Mouse (Mus musculus): Measurements from ENCODE around the gene Rslcan18. TPM values are rescaled to one million over a fixed set of nuclear protein-coding genes. Genes with fewer than 3 reads are reported as not detected.
"Not testable (repeated sequence)": the region's sequence is repeated elsewhere in the genome, so short reads cannot be mapped to it uniquely, and the experiment has no call there.

Gene Rslcan18
- 0.06 and 0.11 TPM in 2 replicates for polyA plus RNA-seq (2012; rRNA removed)

GRCm38 (mm10) chr13:67116163-67116562 lies at the start of gene Rslcan18:
Rslcan18 (minus strand) TSS chr13:67116263.
- not testable (repeated sequence) for H3K36me3 ChIP-seq (ENCODE audit: control insufficient read depth, insufficient read depth, low read length)

DNA sequence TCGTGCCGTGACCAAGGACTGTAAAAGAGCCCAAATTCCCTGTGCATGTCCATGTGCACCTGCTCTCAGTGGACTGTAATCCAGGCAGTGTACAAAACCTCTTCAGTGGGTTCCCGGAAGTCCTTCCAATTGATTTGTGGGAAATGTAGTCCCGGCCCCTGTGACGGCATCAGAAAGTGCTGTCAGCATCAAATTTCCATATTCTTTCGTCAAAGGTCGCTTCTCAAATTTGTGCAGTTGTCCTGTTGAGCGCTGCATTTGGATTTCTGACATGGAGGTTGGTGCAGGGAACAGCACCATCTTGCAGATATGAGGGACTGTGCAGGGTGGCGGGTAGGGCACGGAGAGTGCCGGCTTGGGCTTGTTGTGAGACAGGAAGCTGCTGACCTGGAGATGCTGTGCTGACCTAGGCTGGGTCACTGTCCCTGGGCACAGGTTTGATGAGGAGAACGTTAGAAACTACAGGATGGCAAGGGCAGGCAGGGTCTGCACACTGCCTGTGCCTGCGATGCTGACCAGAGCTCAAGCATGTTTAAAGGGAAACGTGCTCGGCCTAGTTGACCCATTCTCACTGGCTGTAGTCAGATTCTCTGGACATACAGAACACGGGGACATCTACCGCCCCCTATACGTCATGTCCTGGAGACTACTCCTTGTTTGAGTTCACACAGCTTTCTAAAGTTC lies 12.1 kb upstream of the Rslcan18 start:
- Histone ChIP-seq H3K36me3 (ENCODE audit: control insufficient read depth, insufficient read depth, low read length) (no peaks in the 10 kb centered on the region), H3K4me3 (ENCODE audit: control insufficient read depth, low read depth, low read length) (peak overlapping the region; percentile 96), H3K27ac (ENCODE audit: control insufficient read depth, insufficient read depth, low read depth, low read length) (peak overlapping the region; percentile 75), H3K4me1 (ENCODE audit: control insufficient read depth, insufficient read depth, low read length) (peaks cover 6% of the 10 kb centered on the region), H3K27me3 (ENCODE audit: control insufficient read depth, insufficient read depth, low read length) (no peaks in the 10 kb centered on the region)
- TF ChIP-seq CTCF (IDR thresholded peaks at IDR 0.05; ENCODE audit: control insufficient read depth, insufficient read depth, insufficient replicate concordance, low read depth, low read length) (no peak), POLR2A (IDR thresholded peaks at IDR 0.05; ENCODE audit: control insufficient read depth, low read depth, low read length) (no peak)

More at GRCm38 (mm10) chr13:67116163-67116562, at the start of gene Rslcan18:
- H3K4me3 ChIP-seq (ENCODE audit: control insufficient read depth, low read depth, low read length); H3K27me3 ChIP-seq (ENCODE audit: control insufficient read depth, insufficient read depth, low read length); H3K4me1 ChIP-seq (ENCODE audit: control insufficient read depth, insufficient read depth, low read length); H3K27ac ChIP-seq (ENCODE audit: control insufficient read depth, insufficient read depth, low read depth, low read length): not testable (repeated sequence)

GRCm38 (mm10) chr13:67127507-67127906 lies 11.4 kb upstream of the Rslcan18 start:
- not testable (repeated sequence) for H3K4me1 ChIP-seq (ENCODE audit: control insufficient read depth, insufficient read depth, low read length); H3K27ac ChIP-seq (ENCODE audit: control insufficient read depth, insufficient read depth, low read depth, low read length); H3K27me3 ChIP-seq (ENCODE audit: control insufficient read depth, insufficient read depth, low read length); H3K36me3 ChIP-seq (ENCODE audit: control insufficient read depth, insufficient read depth, low read length)
- H3K4me3 ChIP-seq (ENCODE audit: control insufficient read depth, low read depth, low read length): 0 out of 2 replicates have a peak overlapping the region, but pooled peaks have one; percentile 6

- no peak for TF ChIP-seq POLR2A (IDR thresholded peaks at IDR 0.05; ENCODE audit: control insufficient read depth, low read depth, low read length)
- no peak for TF ChIP-seq CTCF (IDR thresholded peaks at IDR 0.05; ENCODE audit: control insufficient read depth, insufficient read depth, insufficient replicate concordance, low read depth, low read length)
- Histone ChIP-seq H3K36me3 (ENCODE audit: control insufficient read depth, insufficient read depth, low read length) (no peaks in the 10 kb centered on the region), H3K4me3 (ENCODE audit: control insufficient read depth, low read depth, low read length) (peak overlapping the region; percentile 4; the same call in 1 of the 2 replicates), H3K27me3 (ENCODE audit: control insufficient read depth, insufficient read depth, low read length) (no peaks in the 10 kb centered on the region), H3K27ac (ENCODE audit: control insufficient read depth, insufficient read depth, low read depth, low read length) (no peak overlapping the region), H3K4me1 (ENCODE audit: control insufficient read depth, insufficient read depth, low read length) (peaks cover 6% of the 10 kb centered on the region)
These were observed 8.4 kb upstream of the Rslcan18 start for GRCm38 (mm10) chr13:67124460-67124859.

DNA sequence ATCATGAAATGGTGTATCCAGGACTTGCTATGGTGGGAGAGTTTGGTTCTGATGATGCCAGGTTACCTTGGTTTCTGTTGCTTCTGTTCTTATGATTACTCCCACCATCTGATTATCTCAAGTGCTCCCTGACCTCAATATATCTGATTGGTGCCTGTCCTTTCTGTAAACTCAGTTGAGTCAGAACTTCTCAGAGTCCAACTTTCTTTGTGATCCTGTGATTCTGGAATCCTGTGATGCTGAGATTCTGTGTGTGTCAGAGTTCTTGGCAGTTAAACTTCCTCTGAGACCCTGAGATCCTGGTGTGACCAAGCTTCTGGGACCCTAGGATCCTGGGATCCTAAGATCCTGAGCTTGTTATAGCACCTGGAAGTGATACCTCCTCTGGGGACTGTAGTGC lies 5.3 kb upstream of the Rslcan18 start, which contains the start of gene Zfp759:
Zfp759 (plus strand) TSS at position 301 of the 400 bp plus-strand sequence.
- H3K4me1 ChIP-seq (ENCODE audit: control insufficient read depth, insufficient read depth, low read length); H3K36me3 ChIP-seq (ENCODE audit: control insufficient read depth, insufficient read depth, low read length); H3K27me3 ChIP-seq (ENCODE audit: control insufficient read depth, insufficient read depth, low read length); H3K27ac ChIP-seq (ENCODE audit: control insufficient read depth, insufficient read depth, low read depth, low read length): not testable (repeated sequence)
- peak within 1 kb of the TSS; percentile 27 for H3K4me3 ChIP-seq (ENCODE audit: control insufficient read depth, low read depth, low read length)

GRCm38 (mm10) chr13:67113287-67113686 lies 2.8 kb downstream of the Rslcan18 start:
- Histone ChIP-seq H3K27ac (ENCODE audit: control insufficient read depth, insufficient read depth, low read depth, low read length) (no peak overlapping the region), H3K27me3 (ENCODE audit: control insufficient read depth, insufficient read depth, low read length) (no peaks in the 10 kb centered on the region), H3K36me3 (ENCODE audit: control insufficient read depth, insufficient read depth, low read length) (no peaks in the 10 kb centered on the region), H3K4me3 (ENCODE audit: control insufficient read depth, low read depth, low read length) (no peak overlapping the region), H3K4me1 (ENCODE audit: control insufficient read depth, insufficient read depth, low read length) (peaks cover 4% of the 10 kb centered on the region)
- TF ChIP-seq POLR2A (IDR thresholded peaks at IDR 0.05; ENCODE audit: control insufficient read depth, low read depth, low read length) (no peak), CTCF (IDR thresholded peaks at IDR 0.05; ENCODE audit: control insufficient read depth, insufficient read depth, insufficient replicate concordance, low read depth, low read length) (no peak)

GRCm38 (mm10) chr13:67112096-67112495 lies 4.0 kb downstream of the Rslcan18 start:
- Histone ChIP-seq H3K36me3 (ENCODE audit: control insufficient read depth, insufficient read depth, low read length) (no peaks in the 10 kb centered on the region), H3K27ac (ENCODE audit: control insufficient read depth, insufficient read depth, low read depth, low read length) (no peak overlapping the region), H3K27me3 (ENCODE audit: control insufficient read depth, insufficient read depth, low read length) (no peaks in the 10 kb centered on the region), H3K4me1 (ENCODE audit: control insufficient read depth, insufficient read depth, low read length) (peaks cover 6% of the 10 kb centered on the region), H3K4me3 (ENCODE audit: control insufficient read depth, low read depth, low read length) (no peak overlapping the region)
- TF ChIP-seq CTCF (IDR thresholded peaks at IDR 0.05; ENCODE audit: control insufficient read depth, insufficient read depth, insufficient replicate concordance, low read depth, low read length) (no peak), POLR2A (IDR thresholded peaks at IDR 0.05; ENCODE audit: control insufficient read depth, low read depth, low read length) (no peak)

DNA sequence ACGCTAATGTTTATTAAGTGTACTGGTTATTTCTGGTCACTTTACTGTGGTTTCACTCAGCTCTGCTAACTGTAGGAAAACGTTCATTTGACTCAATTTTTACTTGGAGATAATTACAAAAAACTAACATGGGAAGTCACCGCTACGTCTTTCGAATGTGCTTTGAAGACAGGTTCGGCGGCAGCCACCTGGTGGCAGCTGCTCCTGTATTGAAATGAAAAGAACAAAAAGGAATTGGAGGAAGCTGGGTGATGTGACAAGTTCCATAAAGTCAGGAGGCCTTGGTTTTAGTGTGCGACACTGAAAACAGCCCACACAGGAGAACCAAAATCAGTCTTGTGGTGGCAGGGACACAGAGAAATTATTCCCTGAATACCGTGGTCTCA lies 7.2 kb downstream of the Rslcan18 start:
- peak overlapping the region; percentile 97 for H3K4me3 ChIP-seq (ENCODE audit: control insufficient read depth, low read depth, low read length)
- no peaks in the 10 kb centered on the region for H3K36me3 ChIP-seq (ENCODE audit: control insufficient read depth, insufficient read depth, low read length)
- H3K27me3 ChIP-seq (ENCODE audit: control insufficient read depth, insufficient read depth, low read length): no peaks in the 10 kb centered on the region
- H3K4me1 ChIP-seq (ENCODE audit: control insufficient read depth, insufficient read depth, low read length): peaks cover 9% of the 10 kb centered on the region
- H3K27ac ChIP-seq (ENCODE audit: control insufficient read depth, insufficient read depth, low read depth, low read length): no peak overlapping the region
- TF ChIP-seq POLR2A (IDR thresholded peaks at IDR 0.05; ENCODE audit: control insufficient read depth, low read depth, low read length) (no peak), CTCF (IDR thresholded peaks at IDR 0.05; ENCODE audit: control insufficient read depth, insufficient read depth, insufficient replicate concordance, low read depth, low read length) (no peak)

Data from testis, adult 2 months (tissue).